Mouse (Mus musculus) neural tube, embryonic 12.5 days (tissue): ENCODE measurements around the gene Arhgef11. TPM values are rescaled to one million over a fixed set of nuclear protein-coding genes. Genes with fewer than 3 reads are reported as not detected.

Experiments
- ATAC-seq: fragments of 200-750 bp; cut with Nextera tagmentation; 2 replicates; pipeline ENCODE4 v1.8.0; 2017; ENCODE audit warnings: low read depth, mild to moderate bottlenecking, moderate TSS enrichment, moderate library complexity; ENCODE audit not compliant: low FRiP score
- H3K27ac ChIP-seq: fragments of 300-500 bp; sonication (generic); 2 replicates; pipeline ENCODE4 v1.5.1; 2016
- H3K27me3 ChIP-seq: fragments of 300-500 bp; sonication (generic); replicated peaks from 2 replicates; pipeline ENCODE4 v1.6.1; 2016; ENCODE audit warnings: mild to moderate bottlenecking
- H3K36me3 ChIP-seq: fragments of 300-500 bp; sonication (generic); 2 replicates; pipeline ENCODE4 v1.6.1; 2016; ENCODE audit warnings: mild to moderate bottlenecking
- H3K4me1 ChIP-seq: fragments of 300-500 bp; sonication (generic); 2 replicates; pipeline ENCODE4 v1.6.1; 2016
- H3K4me2 ChIP-seq: fragments of 300-500 bp; sonication (generic); replicated peaks from 2 replicates; pipeline ENCODE4 v1.6.1; 2016; ENCODE audit warnings: mild to moderate bottlenecking
- H3K4me3 ChIP-seq: fragments of 300-500 bp; sonication (generic); 2 replicates; pipeline ENCODE4 v1.5.1; 2016
- H3K9ac ChIP-seq: fragments of 300-500 bp; sonication (generic); 2 replicates; pipeline ENCODE4 v1.6.1; 2016; ENCODE audit warnings: mild to moderate bottlenecking
- H3K9me3 ChIP-seq: fragments of 300-500 bp; sonication (generic); 2 replicates; pipeline ENCODE4 v1.6.1; 2016; ENCODE audit warnings: mild to moderate bottlenecking
- WGBS: fragments of 180-500 bp; shearing (Covaris S2); methylation state at CpG from one replicate; pipeline ENCODE4 v1.1.7; 2016; 5-methylcytosine and 5-hydroxymethylcytosine counted together
- polyA plus RNA-seq: library from polyadenylated mRNA; unstranded; fragments of >200 nt; fragmentation: Nextera tagmentation; extraction: Ambion mirVana; gene quantifications from 2 replicates; pipeline ENCODE4 v1.2.1, GENCODE M21; 2016

Arhgef11 gene
- polyA plus RNA-seq, 1 experiment from 2014 or later, result 27.1 TPM

DNA sequence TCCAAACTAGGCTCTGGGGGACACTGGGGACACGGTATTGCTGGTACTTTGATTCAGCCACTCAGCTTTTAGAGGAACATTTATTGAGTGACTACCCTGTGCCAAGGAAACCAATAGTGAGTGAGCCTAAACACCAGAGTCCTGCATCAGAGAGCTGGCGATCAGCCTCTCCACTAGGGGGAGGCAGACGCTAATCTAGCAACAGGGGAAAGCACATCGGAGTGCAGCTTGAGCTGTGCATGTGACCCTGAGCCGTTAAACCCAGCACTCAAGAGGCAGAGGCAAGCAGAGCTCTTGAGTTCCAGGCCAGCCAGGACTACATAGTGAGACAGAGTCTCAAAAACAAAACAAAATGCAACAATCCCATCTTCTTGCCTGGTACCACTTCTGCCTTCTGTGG lies 131.7 kb downstream of the Arhgef11 start:
- no peaks in the 10 kb centered on the region; the same call in 1 of the 2 replicates for H3K27me3 ChIP-seq
- H3K36me3 ChIP-seq, result no peaks in the 10 kb centered on the region
- H3K4me3 ChIP-seq, result no peak overlapping the region
- WGBS, result 10% methylated on average over 5 of the region's 5 CpGs
- no peak overlapping the region for H3K27ac ChIP-seq
- H3K9me3 ChIP-seq, result no peaks in the 10 kb centered on the region
- no peak overlapping the region for H3K9ac ChIP-seq
- no peak overlapping the region for H3K4me2 ChIP-seq
- H3K4me1 ChIP-seq, result peaks cover 14% of the 10 kb centered on the region
- ATAC-seq, result no peak

- H3K36me3 ChIP-seq, result no peaks in the 10 kb centered on the region
- no peak overlapping the region for H3K4me2 ChIP-seq
- peaks cover 3% of the 10 kb centered on the region for H3K27me3 ChIP-seq
- H3K4me1 ChIP-seq, result peaks cover 12% of the 10 kb centered on the region
- H3K4me3 ChIP-seq, result no peak overlapping the region
- H3K9me3 ChIP-seq, result no peaks in the 10 kb centered on the region
- 90% methylated on average over 12 of the region's 12 CpGs for WGBS
- no peak for ATAC-seq
- H3K9ac ChIP-seq, result no peak overlapping the region
- no peak overlapping the region for H3K27ac ChIP-seq
These were observed 132.6 kb downstream of the Arhgef11 start for GRCm38 (mm10) chr3:87749977-87750376.

DNA sequence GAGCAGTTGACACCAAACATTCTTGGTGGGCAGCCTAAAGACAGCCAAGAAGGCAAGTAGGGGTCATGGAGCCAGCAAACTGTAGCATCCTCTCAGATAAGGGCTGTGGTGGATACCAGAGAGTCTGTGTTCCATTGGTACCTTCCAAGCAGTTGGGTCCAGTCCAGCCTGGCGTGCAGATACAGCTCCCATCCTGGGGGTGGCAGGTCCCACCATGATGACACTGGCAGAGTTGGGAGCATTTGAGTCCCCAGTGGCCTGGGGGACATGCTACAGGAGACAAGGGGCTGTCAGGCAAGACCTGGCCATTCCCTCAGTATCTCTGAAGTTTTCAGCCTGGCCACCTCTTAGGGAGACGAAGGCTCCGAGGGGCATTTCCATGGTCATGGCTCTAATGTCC lies 135.2 kb downstream of the Arhgef11 start:
- 83% methylated on average over 3 of the region's 3 CpGs for WGBS

DNA sequence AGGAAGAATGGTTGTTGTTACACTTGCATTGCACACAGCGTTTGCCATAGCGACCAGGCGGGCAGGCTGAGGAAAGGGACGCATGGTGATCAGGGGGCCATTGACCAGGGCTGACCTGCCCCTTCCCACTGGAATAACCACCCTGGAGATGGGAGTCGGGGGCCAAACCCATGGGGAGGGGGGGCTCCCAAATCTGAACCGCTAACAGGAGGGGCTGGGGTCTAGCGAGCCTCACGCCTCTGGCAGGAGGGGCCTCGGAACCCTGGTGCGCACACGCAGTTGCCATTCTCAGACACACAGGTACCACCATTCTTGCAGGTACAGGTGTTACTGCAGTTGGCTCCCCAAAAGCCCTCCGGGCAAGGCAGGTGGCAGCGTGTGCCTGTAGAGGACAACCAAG lies 136.5 kb downstream of the Arhgef11 start:
- Histone ChIP-seq H3K9me3 (no peaks in the 10 kb centered on the region), H3K27me3 (peaks cover 10% of the 10 kb centered on the region), H3K4me1 (peaks cover 11% of the 10 kb centered on the region; the same call in 1 of the 2 replicates), H3K36me3 (no peaks in the 10 kb centered on the region), H3K4me2 (no peak overlapping the region), H3K4me3 (no peak overlapping the region), H3K9ac (no peak overlapping the region), H3K27ac (no peak overlapping the region)
- WGBS, result 76% methylated on average over 13 of the region's 13 CpGs
- no peak for ATAC-seq

More for the DNA sequence above, 135.2 kb downstream of the Arhgef11 start:
- Histone ChIP-seq H3K9ac (no peak overlapping the region), H3K27ac (no peak overlapping the region), H3K4me1 (peaks cover 11% of the 10 kb centered on the region; the same call in 1 of the 2 replicates), H3K9me3 (no peaks in the 10 kb centered on the region), H3K4me2 (no peak overlapping the region), H3K27me3 (peaks cover 10% of the 10 kb centered on the region), H3K36me3 (no peaks in the 10 kb centered on the region), H3K4me3 (no peak overlapping the region)
- ATAC-seq, result no peak

DNA sequence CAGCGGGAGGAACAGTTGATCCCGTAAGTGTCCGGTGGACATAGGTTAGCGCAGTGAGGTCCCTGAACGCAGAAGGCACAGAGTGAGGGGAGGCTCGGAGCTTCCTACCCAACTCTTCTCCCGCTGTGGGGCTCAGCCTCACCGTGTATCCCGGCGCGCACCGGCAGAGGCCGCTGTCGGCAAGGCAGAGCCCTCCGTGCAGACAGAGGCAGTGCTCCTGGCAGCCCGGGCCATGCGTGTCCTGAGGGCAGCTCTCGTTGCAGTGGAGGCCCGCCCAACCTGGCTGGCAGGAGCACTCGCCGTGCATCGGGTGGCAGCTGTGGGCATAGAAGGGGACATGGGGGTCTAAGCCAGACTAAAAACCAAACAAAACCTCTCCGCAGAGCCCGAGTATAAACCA lies 138.6 kb downstream of the Arhgef11 start:
- Histone ChIP-seq H3K27me3 (peaks cover 10% of the 10 kb centered on the region), H3K4me1 (peaks cover 11% of the 10 kb centered on the region), H3K27ac (no peak overlapping the region), H3K9me3 (no peaks in the 10 kb centered on the region), H3K4me2 (peak overlapping the region; percentile 50), H3K9ac (0 out of 2 replicates have a peak overlapping the region, but pooled peaks have one; percentile 1), H3K36me3 (no peaks in the 10 kb centered on the region), H3K4me3 (0 out of 2 replicates have a peak overlapping the region, but pooled peaks have one; percentile 7)
- WGBS, result 5% methylated on average over 24 of the region's 24 CpGs
- ATAC-seq, result peak; percentile 84

- 51% methylated on average over 20 of the region's 20 CpGs for WGBS
- Histone ChIP-seq H3K9ac (0 out of 2 replicates have a peak overlapping the region, but pooled peaks have one; percentile 1), H3K27ac (no peak overlapping the region), H3K36me3 (no peaks in the 10 kb centered on the region), H3K9me3 (no peaks in the 10 kb centered on the region), H3K4me1 (peaks cover 11% of the 10 kb centered on the region), H3K4me3 (no peak overlapping the region), H3K4me2 (peak overlapping the region; percentile 50), H3K27me3 (peaks cover 10% of the 10 kb centered on the region)
- ATAC-seq, result peak; percentile 34
These were observed 139.1 kb downstream of the Arhgef11 start for GRCm38 (mm10) chr3:87756488-87756887.

DNA sequence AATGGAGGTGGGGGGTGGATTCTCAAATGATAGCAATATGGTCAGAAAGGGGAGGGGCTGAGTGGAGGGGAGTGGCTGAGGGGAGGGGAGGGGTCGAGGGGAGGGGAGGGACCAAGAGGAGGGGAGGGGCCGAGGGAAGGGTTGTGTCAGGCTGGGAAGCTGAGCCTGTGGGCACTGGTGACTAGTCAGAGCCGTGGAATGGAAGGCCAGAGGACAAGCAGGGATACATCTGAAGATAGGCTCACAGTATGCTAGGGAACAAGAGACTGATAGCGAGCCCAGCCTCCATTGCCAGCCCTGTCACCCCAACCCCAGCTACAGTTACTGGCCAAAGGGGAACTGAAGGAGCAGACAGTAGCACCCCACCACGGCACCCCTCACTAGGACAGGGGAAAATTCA lies 141.3 kb downstream of the Arhgef11 start:
- Histone ChIP-seq H3K4me1 (peaks cover 19% of the 10 kb centered on the region), H3K36me3 (no peaks in the 10 kb centered on the region), H3K9me3 (no peaks in the 10 kb centered on the region), H3K27ac (no peak overlapping the region), H3K4me3 (no peak overlapping the region), H3K9ac (no peak overlapping the region), H3K27me3 (peaks cover 10% of the 10 kb centered on the region), H3K4me2 (no peak overlapping the region)
- ATAC-seq, result no peak
- WGBS, result 49% methylated on average over 4 of the region's 5 CpGs

GRCm38 (mm10) chr3:87761408-87762375 lies 144.3 kb downstream of the Arhgef11 start:
- no peak overlapping the region for H3K9ac ChIP-seq
- no peaks in the 10 kb centered on the region for H3K36me3 ChIP-seq
- no peak for ATAC-seq
- H3K9me3 ChIP-seq, result no peaks in the 10 kb centered on the region
- WGBS, result 78% methylated on average over 20 of the region's 20 CpGs
- H3K4me3 ChIP-seq, result no peak overlapping the region
- peaks cover 7% of the 10 kb centered on the region; the same call in 1 of the 2 replicates for H3K27me3 ChIP-seq
- H3K4me2 ChIP-seq, result no peak overlapping the region
- peaks cover 16% of the 10 kb centered on the region for H3K4me1 ChIP-seq
- H3K27ac ChIP-seq, result no peak overlapping the region

GRCm38 (mm10) chr3:87763202-87763601 lies 145.8 kb downstream of the Arhgef11 start:
- no peak overlapping the region for H3K9ac ChIP-seq
- peaks cover 9% of the 10 kb centered on the region for H3K27me3 ChIP-seq
- WGBS, result 67% methylated on average over 4 of the region's 4 CpGs
- no peak for ATAC-seq
- H3K4me2 ChIP-seq, result no peak overlapping the region
- no peaks in the 10 kb centered on the region for H3K9me3 ChIP-seq
- H3K4me3 ChIP-seq, result no peak overlapping the region
- H3K27ac ChIP-seq, result no peak overlapping the region
- H3K4me1 ChIP-seq, result peaks cover 16% of the 10 kb centered on the region
- no peaks in the 10 kb centered on the region for H3K36me3 ChIP-seq

GRCm38 (mm10) chr3:87763683-87764289 lies 146.4 kb downstream of the Arhgef11 start:
- Histone ChIP-seq H3K4me2 (peak overlapping the region; percentile 40), H3K27ac (no peak overlapping the region), H3K36me3 (no peaks in the 10 kb centered on the region), H3K27me3 (peaks cover 15% of the 10 kb centered on the region), H3K9ac (no peak overlapping the region), H3K4me1 (peaks cover 18% of the 10 kb centered on the region), H3K4me3 (no peak overlapping the region), H3K9me3 (no peaks in the 10 kb centered on the region)
- no peak for ATAC-seq
- 17% methylated on average over 15 of the region's 15 CpGs for WGBS

- no peak overlapping the region for H3K27ac ChIP-seq
- H3K27me3 ChIP-seq, result peaks cover 19% of the 10 kb centered on the region
- H3K4me2 ChIP-seq, result peak overlapping the region; percentile 40
- 40% methylated on average over 10 of the region's 10 CpGs for WGBS
- no peak for ATAC-seq
- H3K36me3 ChIP-seq, result no peaks in the 10 kb centered on the region
- no peak overlapping the region for H3K9ac ChIP-seq
- H3K9me3 ChIP-seq, result no peaks in the 10 kb centered on the region
- no peak overlapping the region for H3K4me3 ChIP-seq
- H3K4me1 ChIP-seq, result peaks cover 19% of the 10 kb centered on the region
These were observed 147.1 kb downstream of the Arhgef11 start for GRCm38 (mm10) chr3:87764506-87764905.

GRCm38 (mm10) chr3:87765091-87765490 lies 147.7 kb downstream of the Arhgef11 start:
- Histone ChIP-seq H3K4me1 (peaks cover 19% of the 10 kb centered on the region), H3K4me2 (0 out of 2 replicates have a peak overlapping the region, but pooled peaks have one; percentile 40), H3K36me3 (no peaks in the 10 kb centered on the region), H3K27me3 (peaks cover 22% of the 10 kb centered on the region), H3K27ac (no peak overlapping the region), H3K9ac (no peak overlapping the region), H3K4me3 (no peak overlapping the region), H3K9me3 (no peaks in the 10 kb centered on the region)
- WGBS, result 14% methylated on average over 10 of the region's 10 CpGs
- ATAC-seq, result no peak
